Mouse (Mus musculus): ENCODE results near the gene Cyp24a1. TPM values are rescaled to one million over a fixed set of nuclear protein-coding genes. Genes with fewer than 3 reads are reported as not detected.
A peak's percentile ranks its signal among the peaks of the same experiment; 100 is the strongest.

Gene Cyp24a1
- polyA plus RNA-seq (2012; rRNA removed): not detected in 2 replicates

GRCm38 (mm10) chr2:170497091-170497566, at the start of gene Cyp24a1:
Gene Cyp24a1 (minus strand): TSS chr2:170497145.
- peak; percentile 36 for DNase-seq (ENCODE audit: low read depth, low spot score)
- under 1% methylated on average over 36 of the region's 36 CpGs for WGBS

- no peak for DNase-seq (ENCODE audit: low read depth, low spot score)
- 34% methylated on average over 4 of the region's 4 CpGs for whole genome bisulfite sequencing
Observed at GRCm38 (mm10) chr2:170545745-170546144, 48.8 kb upstream of the Cyp24a1 start.

DNA sequence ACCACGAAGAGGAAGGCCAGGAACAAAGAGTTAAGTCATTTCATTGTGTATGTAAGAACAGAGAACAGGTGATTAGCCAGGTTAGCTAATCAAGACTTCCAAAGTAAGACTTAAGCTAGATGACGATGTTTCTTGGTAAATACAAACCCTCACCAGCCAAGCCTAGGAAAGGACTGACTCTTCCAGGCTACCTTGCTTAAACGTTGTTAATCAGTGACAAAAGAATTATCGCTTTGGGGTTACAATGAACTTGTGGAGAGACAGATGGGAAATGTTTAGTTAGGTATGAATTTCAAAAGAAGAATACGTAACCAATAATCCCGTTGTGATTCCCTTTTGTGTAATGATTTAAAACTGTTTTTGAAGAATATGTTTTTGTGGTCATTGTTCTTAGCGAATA, 48.0 kb upstream of the Cyp24a1 start:
- no peak for DNase-seq (ENCODE audit: low read depth, low spot score)
- WGBS: 43% methylated on average over 7 of the region's 7 CpGs

- no peak for DNase-seq (ENCODE audit: low read depth, low spot score)
- WGBS: 31% methylated on average over 3 of the region's 3 CpGs
Observed at GRCm38 (mm10) chr2:170544159-170544558, 47.2 kb upstream of the Cyp24a1 start.

DNA sequence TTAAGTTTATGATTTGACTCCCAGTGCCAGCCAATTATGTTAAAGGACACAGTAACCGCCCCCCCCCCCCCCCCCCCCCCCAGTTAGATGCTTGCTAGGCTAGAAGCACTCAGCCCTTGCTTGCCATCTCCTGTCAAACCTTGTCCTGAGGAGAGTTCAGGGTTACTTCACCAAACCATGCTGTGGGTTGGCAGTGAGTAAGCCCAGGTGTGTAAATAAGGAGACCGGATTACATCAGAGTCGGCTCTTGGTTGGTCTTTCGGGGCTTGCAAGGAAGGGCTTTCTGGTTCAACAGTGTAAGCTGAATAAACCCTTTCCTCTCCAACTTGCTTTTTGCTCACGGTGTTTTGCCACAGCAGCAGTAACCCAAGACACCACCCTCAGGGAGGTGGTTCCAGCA, 46.7 kb upstream of the Cyp24a1 start:
- 42% methylated on average over 5 of the region's 5 CpGs for WGBS

GRCm38 (mm10) chr2:170539211-170539610, 42.3 kb upstream of the Cyp24a1 start:
- DNase-seq (ENCODE audit: low read depth, low spot score): no peak
- WGBS: 81% methylated on average over 9 of the region's 9 CpGs

More for the DNA sequence above, 46.7 kb upstream of the Cyp24a1 start:
- no peak for DNase-seq (ENCODE audit: low read depth, low spot score)

GRCm38 (mm10) chr2:170535841-170536240, 38.9 kb upstream of the Cyp24a1 start:
- no peak for DNase-seq (ENCODE audit: low read depth, low spot score)

GRCm38 (mm10) chr2:170534803-170535174, 37.8 kb upstream of the Cyp24a1 start:
- WGBS: 92% methylated on average over 11 of the region's 11 CpGs
- no peak for DNase-seq (ENCODE audit: low read depth, low spot score)

- DNase-seq (ENCODE audit: low read depth, low spot score): no peak
- 50% methylated on average over 12 of the region's 12 CpGs for WGBS
Observed at GRCm38 (mm10) chr2:170534116-170534802, 37.3 kb upstream of the Cyp24a1 start.

GRCm38 (mm10) chr2:170530256-170530655, 33.3 kb upstream of the Cyp24a1 start:
- 65% methylated on average over 3 of the region's 3 CpGs for WGBS
- no peak for DNase-seq (ENCODE audit: low read depth, low spot score)

DNA sequence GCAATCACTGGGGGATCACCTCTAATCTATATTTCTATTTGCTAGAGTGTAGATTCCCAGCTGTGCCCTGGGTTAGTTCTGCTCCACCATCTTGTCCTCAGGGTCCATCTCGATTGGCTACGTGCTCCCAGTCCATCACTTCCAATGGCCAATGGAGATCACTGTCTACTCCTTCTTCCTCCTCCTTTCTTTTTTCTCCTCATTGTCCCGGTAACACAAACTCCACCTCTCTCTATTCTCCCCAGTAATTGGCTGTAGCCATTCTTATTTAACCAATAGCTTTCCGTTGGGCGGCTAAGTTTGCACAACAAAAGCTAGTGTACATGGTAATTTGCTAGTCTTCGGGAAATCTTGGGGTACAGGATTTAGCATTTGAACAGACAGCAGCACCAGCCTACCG, 32.8 kb upstream of the Cyp24a1 start:
- DNase-seq (ENCODE audit: low read depth, low spot score): no peak
- 92% methylated on average over 7 of the region's 7 CpGs for WGBS

DNA sequence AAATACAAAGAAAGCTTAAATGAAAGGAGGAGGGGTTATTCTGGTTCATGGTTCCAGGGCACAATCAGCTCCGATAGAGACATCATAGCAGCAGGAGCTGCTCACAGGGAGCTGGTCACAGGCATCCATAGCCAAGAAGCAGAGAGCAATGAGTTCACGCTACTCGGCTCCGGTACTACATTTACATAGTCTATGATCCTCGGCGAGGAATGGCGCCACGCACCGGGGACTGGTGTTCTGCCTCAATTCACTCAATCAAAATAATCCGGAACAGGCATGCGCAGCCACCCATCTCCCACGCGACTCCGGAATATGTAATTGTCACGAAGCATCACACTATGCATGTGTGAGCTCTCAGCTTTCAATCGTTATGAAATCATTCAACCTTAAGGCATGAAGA, 31.1 kb upstream of the Cyp24a1 start:
- WGBS: 93% methylated on average over 16 of the region's 16 CpGs
- DNase-seq (ENCODE audit: low read depth, low spot score): no peak

GRCm38 (mm10) chr2:170526513-170526912, 29.6 kb upstream of the Cyp24a1 start:
- no peak for DNase-seq (ENCODE audit: low read depth, low spot score)
- 56% methylated on average over 8 of the region's 8 CpGs for WGBS

DNA sequence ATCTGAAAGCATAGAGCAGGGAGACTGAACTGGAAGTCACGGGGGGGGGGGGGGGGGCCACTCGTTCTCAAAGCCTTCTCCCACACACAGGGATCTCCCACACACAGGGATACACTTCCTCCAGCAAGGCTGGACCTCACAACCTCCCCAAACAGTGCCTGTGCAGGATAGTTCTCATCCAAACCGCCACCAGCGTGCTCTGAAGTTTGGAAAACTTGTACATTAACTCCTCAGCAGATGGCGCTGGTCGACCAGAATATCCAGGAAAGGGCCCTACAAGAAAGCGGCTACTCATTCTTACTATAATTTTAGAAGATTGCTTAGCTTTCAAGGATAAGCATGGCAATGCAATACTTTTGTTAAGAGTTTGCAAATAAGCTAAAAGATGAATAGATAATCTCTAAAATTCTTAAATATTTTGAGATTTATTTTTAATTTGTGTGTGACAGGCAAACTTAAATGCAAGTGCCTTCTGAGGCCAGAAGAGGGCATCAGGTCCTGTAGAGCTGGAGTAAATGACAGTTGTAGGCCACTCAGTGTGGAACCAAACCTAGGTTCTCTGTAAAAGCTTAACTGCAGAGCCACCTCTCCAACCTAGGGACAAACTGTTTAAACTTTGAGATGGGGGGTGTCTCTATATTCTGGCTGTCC, 23.5 kb upstream of the Cyp24a1 start:
- 10% methylated on average over 7 of the region's 7 CpGs for WGBS
- DNase-seq (ENCODE audit: low read depth, low spot score): no peak

- 84% methylated on average over 12 of the region's 12 CpGs for WGBS
- DNase-seq (ENCODE audit: low read depth, low spot score): no peak
Observed at GRCm38 (mm10) chr2:170513756-170514155, 16.8 kb upstream of the Cyp24a1 start.

- WGBS: 1% methylated on average over 69 of the region's 69 CpGs
- peak; percentile 69 for DNase-seq (ENCODE audit: low read depth, low spot score)
Observed at GRCm38 (mm10) chr2:170511073-170511891, 14.3 kb upstream of the Cyp24a1 start.

- peak; percentile 76 for DNase-seq (ENCODE audit: low read depth, low spot score)
Observed at GRCm38 (mm10) chr2:170508821-170509220, 11.9 kb upstream of the Cyp24a1 start.

DNA sequence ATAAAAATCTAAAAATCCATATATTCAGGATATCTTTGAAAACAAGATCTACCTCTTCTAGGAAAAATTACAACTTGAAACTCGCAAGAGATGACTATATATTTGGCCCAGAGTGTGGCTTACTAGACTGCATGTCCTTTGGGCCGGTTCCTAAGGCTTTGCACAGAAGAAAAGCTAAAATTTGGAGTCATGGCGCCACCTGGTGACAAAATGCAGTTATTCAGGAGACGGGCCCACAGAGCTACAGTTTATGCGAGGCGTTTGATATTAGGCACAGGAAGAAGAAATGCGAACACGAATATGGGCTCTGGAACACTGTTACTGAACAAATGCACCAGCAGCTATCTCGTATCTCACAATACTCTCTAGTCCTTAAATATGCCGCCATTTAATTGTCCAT, 10.8 kb upstream of the Cyp24a1 start:
- WGBS: 3% methylated on average over 10 of the region's 10 CpGs

More at GRCm38 (mm10) chr2:170508821-170509220, 11.9 kb upstream of the Cyp24a1 start:
- 3% methylated on average over 12 of the region's 12 CpGs for WGBS

GRCm38 (mm10) chr2:170503983-170504382, 7.0 kb upstream of the Cyp24a1 start:
- DNase-seq (ENCODE audit: low read depth, low spot score): no peak
- WGBS: 18% methylated on average over 4 of the region's 4 CpGs

More for the DNA sequence above, 10.8 kb upstream of the Cyp24a1 start:
- peak; percentile 81 for DNase-seq (ENCODE audit: low read depth, low spot score)

- no peak for DNase-seq (ENCODE audit: low read depth, low spot score)
- 35% methylated on average over 8 of the region's 8 CpGs for WGBS
Observed at GRCm38 (mm10) chr2:170503343-170503742, 6.4 kb upstream of the Cyp24a1 start.
